Mouse (Mus musculus): ENCODE results near the gene Mboat2.

DNA sequence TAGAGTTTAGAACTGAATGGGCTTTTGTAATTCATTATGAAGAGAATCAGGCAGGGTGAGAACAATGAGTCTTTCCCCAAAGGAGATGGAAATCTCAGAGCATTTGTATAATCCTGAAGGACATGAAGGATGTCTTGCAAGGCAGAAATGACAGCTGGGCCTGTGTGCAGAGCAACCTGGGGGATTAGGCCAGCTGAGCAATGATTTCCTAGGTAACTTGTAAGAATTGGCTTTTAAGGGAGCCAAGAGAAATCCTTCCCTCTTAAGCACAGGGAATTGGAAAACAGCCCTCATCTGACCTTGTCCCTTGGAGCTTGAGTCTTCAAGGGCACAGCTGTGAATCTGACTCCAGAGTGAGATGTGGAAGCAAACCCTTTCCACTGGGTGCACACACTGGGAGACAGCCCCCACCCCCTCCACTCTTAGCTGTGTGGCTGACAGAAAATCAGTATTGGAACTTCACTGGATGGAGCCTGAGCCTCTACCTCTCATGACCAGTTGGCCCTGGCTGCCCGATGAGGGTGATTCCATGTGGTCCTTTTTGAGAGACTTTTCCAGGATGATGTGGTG, 102.6 kb downstream of the Mboat2 start:
- TF ChIP-seq CTCF (IDR thresholded peaks at IDR 0.05; ENCODE audit: borderline replicate concordance, insufficient read depth, low read depth, low read length) (no peak), POLR2A (IDR thresholded peaks at IDR 0.05; ENCODE audit: borderline replicate concordance, insufficient read depth, low read length) (no peak)

All from cerebellum, adult 2 months (tissue).